10 mouse cellular contexts compared by ENCODE assay signal in the genomic region with DNA sequence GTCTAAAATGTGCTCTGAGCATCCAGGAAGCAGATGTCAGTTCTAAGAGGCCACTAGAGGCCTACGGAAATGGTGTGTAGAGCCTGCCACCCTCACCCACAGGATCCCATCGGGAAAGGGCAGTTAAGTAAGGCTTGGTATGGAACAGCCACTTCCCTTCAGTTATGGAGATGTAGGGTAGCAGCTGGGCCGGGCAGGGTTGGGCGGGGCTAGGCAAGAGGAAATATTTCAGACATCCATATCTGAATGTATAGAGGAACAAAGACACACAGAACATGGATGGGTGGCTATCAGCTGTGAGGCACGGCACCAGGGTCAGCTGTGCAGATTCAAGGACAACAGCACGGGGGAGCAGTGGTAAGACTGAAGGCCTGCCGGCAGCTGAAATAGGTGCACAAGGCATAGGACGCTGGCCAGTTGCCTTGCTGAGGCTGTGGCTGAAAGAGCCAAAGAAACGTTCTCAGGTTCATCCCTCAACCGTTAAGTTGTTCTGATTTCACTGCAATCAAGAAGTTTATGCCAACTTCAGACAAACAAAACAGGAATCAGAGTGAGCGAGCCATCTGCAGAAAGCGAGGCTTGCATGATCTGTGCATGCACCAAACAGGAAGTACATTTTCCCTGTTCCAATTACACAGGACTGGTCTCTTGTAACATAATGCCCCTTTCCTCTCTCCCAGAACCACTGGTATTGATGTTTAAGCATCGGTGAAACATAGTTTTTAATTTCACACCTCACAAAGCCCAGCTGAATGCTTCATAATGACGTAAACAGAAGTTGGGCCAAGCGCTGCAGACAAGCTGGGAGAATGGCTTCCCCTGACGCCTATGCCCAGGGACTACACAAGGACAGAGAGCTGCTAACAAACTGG. TPM values are rescaled to one million over a fixed set of nuclear protein-coding genes. Genes with fewer than 3 reads are reported as not detected.
DNase-seq lines count a peak whose midpoint lies in the region; ATAC-seq and TF ChIP-seq lines count a peak whose summit lies in the region.
"Had no signal": no experiment of that assay in that cellular context is flagged by ENCODE, and none has a peak within 500 bp of the region (broad histone marks: within the 10 kb centered on the region; RNA-seq: fewer than 3 reads in every experiment).

No protein-coding gene starts in this region.

- TF ChIP-seq CTCF in lung, adult 2 months (IDR thresholded peaks at IDR 0.05; ENCODE audit: insufficient read depth, low read length): no peak

- no peak overlapping the region for H3K4me2 ChIP-seq in heart, embryonic 11.5 days
- no peak overlapping the region for H3K4me2 ChIP-seq in neural tube, embryonic 15.5 days
- H3K4me2 ChIP-seq in forebrain, embryonic 14.5 days (ENCODE audit: low read length): no peak overlapping the region

- H3K36me3 ChIP-seq in heart, embryonic 11.5 days (ENCODE audit: control insufficient read depth, insufficient read depth, low read length): no peaks in the 10 kb centered on the region
- H3K36me3 ChIP-seq in neural tube, embryonic 15.5 days: 0 out of 2 replicates have a peak, but pooled peaks cover 2% of the 10 kb centered on the region
- no peaks in the 10 kb centered on the region for H3K36me3 ChIP-seq in forebrain, embryonic 14.5 days (ENCODE audit: control insufficient read depth, insufficient read depth, low read length)

- H3K4me3 ChIP-seq in heart, embryonic 11.5 days (ENCODE audit: low read depth, low read length): no peak overlapping the region
- H3K4me3 ChIP-seq in lung, adult 2 months (replicated peaks; ENCODE audit: extremely low read depth, low read depth, low read length): no peak overlapping the region
- no peak overlapping the region for H3K4me3 ChIP-seq in neural tube, embryonic 15.5 days (replicated peaks)
- H3K4me3 ChIP-seq in forebrain, embryonic 14.5 days (ENCODE audit: low read depth, low read length): no peak overlapping the region

- WGBS in heart, embryonic 11.5 days (ENCODE audit: insufficient replicate concordance): 59% methylated on average over 16 of the region's 16 CpGs
- WGBS in lung, adult 2 months: 53% methylated on average over 16 of the region's 16 CpGs
- WGBS in neural tube, embryonic 15.5 days: 68% methylated on average over 16 of the region's 16 CpGs
- 78% methylated on average over 16 of the region's 16 CpGs for WGBS in forebrain, embryonic 14.5 days

- intact Hi-C loops in heart, postnatal 36 days (cut with DNase I): no loop called here

- no peaks in the 10 kb centered on the region for H3K27me3 ChIP-seq in heart, embryonic 11.5 days (ENCODE audit: control insufficient read depth, insufficient read depth, low read length)
- H3K27me3 ChIP-seq in neural tube, embryonic 15.5 days (replicated peaks): no peaks in the 10 kb centered on the region
- H3K27me3 ChIP-seq in forebrain, embryonic 14.5 days (replicated peaks; ENCODE audit: control insufficient read depth, insufficient read depth, low read length): no peaks in the 10 kb centered on the region

- H3K9ac ChIP-seq in heart, embryonic 11.5 days (ENCODE audit: low read depth, low read length): no peak overlapping the region
- no peak overlapping the region for H3K9ac ChIP-seq in neural tube, embryonic 15.5 days (replicated peaks)
- no peak overlapping the region for H3K9ac ChIP-seq in forebrain, embryonic 14.5 days (ENCODE audit: low read length)

- H3K4me1 ChIP-seq in heart, embryonic 11.5 days (ENCODE audit: control insufficient read depth, insufficient read depth, low read length): peaks cover 18% of the 10 kb centered on the region
- H3K4me1 ChIP-seq in lung, adult 2 months (ENCODE audit: control insufficient read depth, insufficient read depth, low read length): no peaks in the 10 kb centered on the region
- peaks cover 20% of the 10 kb centered on the region for H3K4me1 ChIP-seq in neural tube, embryonic 15.5 days
- peaks cover 2% of the 10 kb centered on the region; the same call in 1 of the 2 replicates for H3K4me1 ChIP-seq in forebrain, embryonic 14.5 days (ENCODE audit: control insufficient read depth, insufficient read depth, low read length)

- no peak for TF ChIP-seq POLR2A in lung, adult 2 months (IDR thresholded peaks at IDR 0.05; ENCODE audit: borderline replicate concordance, extremely low read depth, low read depth, low read length)

- peak overlapping the region; percentile 59; the same call in 1 of the 2 replicates for H3K27ac ChIP-seq in heart, embryonic 11.5 days (ENCODE audit: low read depth, low read length)
- H3K27ac ChIP-seq in neural tube, embryonic 15.5 days (replicated peaks): peak overlapping the region; percentile 37
- no peak overlapping the region for H3K27ac ChIP-seq in forebrain, embryonic 14.5 days (ENCODE audit: low read depth, low read length)

- no peak for DNase-seq in heart, postnatal 36 days
- DNase-seq in lung, postnatal 10 days: peak; percentile 33
- DNase-seq in lung, adult 2 months: no peak
- peak; percentile 26 for DNase-seq in forelimb bud, embryonic 11.5 days (ENCODE audit: low read depth, low spot score)
- no peak for DNase-seq in forebrain, embryonic 14.5 days (ENCODE audit: low spot score)
- no peak for DNase-seq in frontal cortex, postnatal 14 days (ENCODE audit: low spot score in 2 of 2)
- DNase-seq: cerebellum, adult 18-20 months; thymus, adult 18-20 months had no signal

- H3K9me3 ChIP-seq in heart, embryonic 11.5 days (replicated peaks; ENCODE audit: control insufficient read depth, low read length): no peaks in the 10 kb centered on the region
- H3K9me3 ChIP-seq in neural tube, embryonic 15.5 days (replicated peaks): no peaks in the 10 kb centered on the region
- H3K9me3 ChIP-seq in forebrain, embryonic 14.5 days (replicated peaks; ENCODE audit: control insufficient read depth, low read length): no peaks in the 10 kb centered on the region

- ATAC-seq in heart, embryonic 11.5 days (replicated peaks; ENCODE audit: insufficient number of reproducible peaks, low FRiP score, low TSS enrichment): no peak
- ATAC-seq in neural tube, embryonic 15.5 days (ENCODE audit: low FRiP score): peak; percentile 58; the same call in 1 of the 2 replicates
- no peak for ATAC-seq in forebrain, embryonic 14.5 days

RNA-seq across cellular contexts. Expression of gene Shisa2, which starts 22.0 kb away (rescaled TPM):
- polyA plus RNA-seq in heart, embryonic 11.5 days (2014; fragmentation: Nextera tagmentation; extraction: Ambion mirVana): 15.8 and 17.3 TPM in 2 replicates
- under 1 TPM; 0.72 to 0.95 TPM for total RNA-seq in heart, postnatal 36 days (2021)
- polyA plus RNA-seq in lung, adult 2 months (2012; rRNA removed): 8.1 and 10.9 TPM in 2 replicates
- 6.0 and 12.5 TPM in 2 replicates for polyA plus RNA-seq in neural tube, embryonic 15.5 days (2015; fragmentation: Nextera tagmentation; extraction: Ambion mirVana)
- 17.2 and 17.6 TPM in 2 replicates for polyA plus RNA-seq in forebrain, embryonic 14.5 days (2014; fragmentation: Nextera tagmentation; extraction: Ambion mirVana)

RNA-seq across cellular contexts. Expression of gene Cdadc1, which starts 49.3 kb away (rescaled TPM):
- polyA plus RNA-seq in heart, embryonic 11.5 days (2014; fragmentation: Nextera tagmentation; extraction: Ambion mirVana): 26.3 and 32.8 TPM in 2 replicates
- total RNA-seq in heart, postnatal 36 days (2021): 10 to 100 TPM; 45.0 to 46.5 TPM
- 6.3 and 9.9 TPM in 2 replicates for polyA plus RNA-seq in lung, adult 2 months (2012; rRNA removed)
- polyA plus RNA-seq in neural tube, embryonic 15.5 days (2015; fragmentation: Nextera tagmentation; extraction: Ambion mirVana): 31.1 and 37.6 TPM in 2 replicates
- polyA plus RNA-seq in forebrain, embryonic 14.5 days (2014; fragmentation: Nextera tagmentation; extraction: Ambion mirVana): 33.0 and 35.7 TPM in 2 replicates

Comparison
In these comparisons a context has a peak if more than half of its experiments do, and no peak if none do; other contexts are left out.
1. DNase-seq: peak in lung, postnatal 10 days (single experiment) and forelimb bud, embryonic 11.5 days (single experiment); none in heart, postnatal 36 days (0 of 2), lung, adult 2 months (single experiment), forebrain, embryonic 14.5 days (single experiment) and frontal cortex, postnatal 14 days (0 of 2).